Mouse (Mus musculus): ENCODE data around the gene Mrps18b. TPM values are rescaled to one million over a fixed set of nuclear protein-coding genes. Genes with fewer than 3 reads are reported as not detected.

Gene Mrps18b
- polyA plus RNA-seq, 1 experiment from 2014 or later: 89.1 TPM

DNA sequence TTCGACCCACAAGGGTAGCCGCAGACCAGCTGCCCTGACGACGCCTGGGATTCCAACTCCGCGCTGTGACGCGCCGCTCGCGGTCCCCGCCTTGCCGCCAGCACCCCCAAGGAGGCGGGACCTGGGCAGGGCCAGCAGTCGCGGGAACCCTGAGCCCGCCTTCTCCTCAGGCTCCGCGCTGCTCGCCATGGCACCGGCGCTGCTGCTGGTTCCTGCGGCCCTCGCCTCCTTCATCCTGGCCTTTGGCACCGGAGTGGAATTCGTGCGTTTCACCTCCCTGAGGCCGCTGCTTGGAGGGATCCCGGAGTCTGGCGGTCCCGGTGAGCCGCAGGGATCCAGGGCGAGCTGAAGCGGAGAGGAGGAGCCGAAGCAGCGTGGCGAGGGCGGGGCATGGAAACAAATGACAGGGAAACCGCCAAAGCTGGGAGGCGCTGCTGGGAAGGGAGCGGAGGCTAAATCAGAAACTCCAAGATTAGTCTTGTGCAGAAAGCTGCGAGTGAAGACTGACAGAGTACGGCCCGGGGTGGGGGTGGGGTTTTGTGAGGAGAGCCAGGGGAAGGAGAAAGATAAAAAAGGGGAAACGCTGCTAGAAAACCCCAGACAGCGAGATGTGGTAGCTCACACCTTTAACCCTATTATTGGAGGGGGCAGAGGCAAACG is 54.9 kb downstream of the Mrps18b start, which contains the start of gene Nrm:
Gene Nrm (plus strand): TSS at position 121 of the 660 bp plus-strand sequence.
- H3K4me2 ChIP-seq: peak within 1 kb of the TSS; percentile 67

DNA sequence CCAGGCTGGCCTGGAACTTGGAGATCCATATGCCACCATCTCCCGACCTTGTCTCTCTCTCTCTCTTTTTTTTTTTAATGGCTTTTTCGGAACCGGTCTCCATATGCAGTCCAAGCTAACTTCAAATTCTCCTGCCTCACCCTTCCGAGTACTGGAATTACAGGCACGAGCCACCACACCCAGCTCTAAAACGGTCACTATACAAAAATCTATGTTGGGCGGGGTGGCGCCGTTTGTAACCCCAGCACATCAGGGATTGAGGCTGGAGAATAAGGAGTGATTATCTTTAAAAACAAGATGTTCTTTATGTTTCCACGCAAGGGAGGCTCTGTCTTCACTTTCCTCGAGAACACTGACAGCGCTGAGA is 55.4 kb downstream of the Mrps18b start:
- ATAC-seq (ENCODE audit: insufficient read depth): no peak; the same call in 1 of the 2 replicates
- WGBS: 3% methylated on average over 12 of the region's 12 CpGs
- peak overlapping the region; percentile 67 for H3K4me2 ChIP-seq
- H3K27ac ChIP-seq (ENCODE audit: low read depth): peak overlapping the region; percentile 86
- H3K9ac ChIP-seq: peak overlapping the region; percentile 68
- H3K4me1 ChIP-seq (ENCODE audit: insufficient read depth): 0 out of 2 replicates have a peak, but pooled peaks cover 7% of the 10 kb centered on the region
- no peaks in the 10 kb centered on the region for H3K9me3 ChIP-seq (ENCODE audit: low read depth, low read length)
- H3K36me3 ChIP-seq (ENCODE audit: insufficient read depth): peaks cover 37% of the 10 kb centered on the region
- DNase-seq: no peak
- TF ChIP-seq CTCF (IDR thresholded peaks at IDR 0.05; ENCODE audit: low read depth): no peak
- H3K4me3 ChIP-seq (ENCODE audit: low read depth, low read length): peak overlapping the region; percentile 66
- no peaks in the 10 kb centered on the region for H3K27me3 ChIP-seq (ENCODE audit: insufficient read depth, low read length)

More for the DNA sequence above, 54.9 kb downstream of the Mrps18b start, which contains the start of gene Nrm:
- DNase-seq (peak; percentile 96), ATAC-seq (ENCODE audit: insufficient read depth) (peak; percentile 92)
- Histone ChIP-seq H3K9ac (peak within 1 kb of the TSS; percentile 68), H3K9me3 (ENCODE audit: low read depth, low read length) (no peaks in the 10 kb centered on the region), H3K4me1 (ENCODE audit: insufficient read depth) (0 out of 2 replicates have a peak, but pooled peaks cover 7% of the 10 kb centered on the region), H3K27me3 (ENCODE audit: insufficient read depth, low read length) (no peaks in the 10 kb centered on the region), H3K27ac (ENCODE audit: low read depth) (peak within 1 kb of the TSS; percentile 86), H3K36me3 (ENCODE audit: insufficient read depth) (peaks cover 33% of the 10 kb centered on the region), H3K4me3 (ENCODE audit: low read depth, low read length) (peak within 1 kb of the TSS; percentile 66)
- peak; percentile 62 for TF ChIP-seq CTCF (IDR thresholded peaks at IDR 0.05; ENCODE audit: low read depth)
- under 1% methylated on average over 47 of the region's 47 CpGs for WGBS

MicroRNA genes within 50 kb of the gene (microRNA counts, 519-probe panel; counts per million panel counts)
- microRNA mmu-miR-1894-3p (30.5 counts per million), microRNA mmu-miR-1894-5p (30.5 counts per million), microRNA mmu-miR-877 (2,140 counts per million, percentile 28 among the panel's probes with 10 or more counts)

Small RNA genes within 50 kb of the gene (microRNA-seq; reads per million reads assigned to microRNA genes)
- gene Gm28033 (ENCODE audit: borderline number of aligned reads) (not detected), gene Mir1894 (ENCODE audit: borderline number of aligned reads) (not detected), gene Mir877 (ENCODE audit: borderline number of aligned reads) (71.3 reads per million, percentile 45 among the genes with 10 or more reads in this experiment)

Other genes starting within 250 kb of the Mrps18b start
- gene Vars2, start 248.8 kb downstream of the Mrps18b start, polyA plus RNA-seq (2014; fragmentation: Nextera tagmentation; extraction: Ambion mirVana): 22.4 and 24.1 TPM in 2 replicates
- 47.4 and 49.3 TPM in 2 replicates for gene Gtf2h4, start 242.7 kb downstream of the Mrps18b start, polyA plus RNA-seq (2014; fragmentation: Nextera tagmentation; extraction: Ambion mirVana)
- gene Ddr1, start 211.8 kb downstream of the Mrps18b start, polyA plus RNA-seq (2014; fragmentation: Nextera tagmentation; extraction: Ambion mirVana): 32.9 and 38.2 TPM in 2 replicates
- 5.0 and 7.1 TPM in 2 replicates for gene Ier3, start 94.7 kb downstream of the Mrps18b start, polyA plus RNA-seq (2014; fragmentation: Nextera tagmentation; extraction: Ambion mirVana)
- gene Flot1, start 93.2 kb downstream of the Mrps18b start, polyA plus RNA-seq (2014; fragmentation: Nextera tagmentation; extraction: Ambion mirVana): 30.9 and 32.5 TPM in 2 replicates
- 1,155 and 1,206 TPM in 2 replicates for gene Tubb5, start 78.1 kb downstream of the Mrps18b start, polyA plus RNA-seq (2014; fragmentation: Nextera tagmentation; extraction: Ambion mirVana)
- gene Mdc1, start 74.9 kb downstream of the Mrps18b start, polyA plus RNA-seq (2014; fragmentation: Nextera tagmentation; extraction: Ambion mirVana): 19.5 and 21.6 TPM in 2 replicates
- gene Nrm, start 55.1 kb downstream of the Mrps18b start, polyA plus RNA-seq (2014; fragmentation: Nextera tagmentation; extraction: Ambion mirVana): 69.2 and 72.0 TPM in 2 replicates
- gene Ppp1r18, start 50.8 kb downstream of the Mrps18b start, polyA plus RNA-seq (2014; fragmentation: Nextera tagmentation; extraction: Ambion mirVana): 24.0 and 24.7 TPM in 2 replicates
- 40.8 and 42.9 TPM in 2 replicates for gene Dhx16, start 36.6 kb downstream of the Mrps18b start, polyA plus RNA-seq (2014; fragmentation: Nextera tagmentation; extraction: Ambion mirVana)
- 21.0 and 25.4 TPM in 2 replicates for gene 2310061I04Rik, start 19.0 kb downstream of the Mrps18b start, polyA plus RNA-seq (2014; fragmentation: Nextera tagmentation; extraction: Ambion mirVana)
- gene Atat1, start 6.3 kb downstream of the Mrps18b start, polyA plus RNA-seq (2014; fragmentation: Nextera tagmentation; extraction: Ambion mirVana): 72.2 and 77.9 TPM in 2 replicates
- 36.3 and 38.5 TPM in 2 replicates for gene Ppp1r10, start within 50 bp of the Mrps18b start, polyA plus RNA-seq (2014; fragmentation: Nextera tagmentation; extraction: Ambion mirVana)
- 84.1 and 86.6 TPM in 2 replicates for gene Abcf1, start 53.4 kb upstream of the Mrps18b start, polyA plus RNA-seq (2014; fragmentation: Nextera tagmentation; extraction: Ambion mirVana)
- gene Gnl1, start 63.5 kb upstream of the Mrps18b start, polyA plus RNA-seq (2014; fragmentation: Nextera tagmentation; extraction: Ambion mirVana): 39.5 and 46.4 TPM in 2 replicates
- 27.1 and 30.8 TPM in 2 replicates for gene Prr3, start 63.8 kb upstream of the Mrps18b start, polyA plus RNA-seq (2014; fragmentation: Nextera tagmentation; extraction: Ambion mirVana)
- 2.4 and 3.3 TPM in 2 replicates for gene H2-T24, start 104.2 kb upstream of the Mrps18b start, polyA plus RNA-seq (2014; fragmentation: Nextera tagmentation; extraction: Ambion mirVana)
- 3.9 and 4.4 TPM in 2 replicates for gene H2-T23, start 116.5 kb upstream of the Mrps18b start, polyA plus RNA-seq (2014; fragmentation: Nextera tagmentation; extraction: Ambion mirVana)
- 16.0 and 16.8 TPM in 2 replicates for gene H2-T22, start 126.4 kb upstream of the Mrps18b start, polyA plus RNA-seq (2014; fragmentation: Nextera tagmentation; extraction: Ambion mirVana)
- not detected in 2 replicates for gene Gm6034, start 126.6 kb upstream of the Mrps18b start, polyA plus RNA-seq (2014; fragmentation: Nextera tagmentation; extraction: Ambion mirVana)
- not detected in 2 replicates for gene Gm11127, start 142.0 kb upstream of the Mrps18b start, polyA plus RNA-seq (2014; fragmentation: Nextera tagmentation; extraction: Ambion mirVana)
- gene Gm19684, start 205.3 kb upstream of the Mrps18b start, polyA plus RNA-seq (2014; fragmentation: Nextera tagmentation; extraction: Ambion mirVana): not detected in 2 replicates
- not detected in 2 replicates for gene Gm7030, start 213.0 kb upstream of the Mrps18b start, polyA plus RNA-seq (2014; fragmentation: Nextera tagmentation; extraction: Ambion mirVana)

Data from lung, embryonic 14.5 days (tissue).